Mouse (Mus musculus): ENCODE results near the gene Aprt.

- no peak for TF ChIP-seq NELFE (IDR thresholded peaks at IDR 0.05; ENCODE audit: low read depth, low read length)
- TF ChIP-seq CTCF (conservative IDR thresholded peaks at IDR 0.05 in 1 of 2, IDR thresholded peaks at IDR 0.05 in 1 of 2; ENCODE audit: low read depth in 2 of 2, low read length in 2 of 2), result no peak
- no peak for TF ChIP-seq ZC3H11A (IDR thresholded peaks at IDR 0.05; ENCODE audit: low read depth, low read length)
- 0 out of 2 replicates have a peak, but pooled peaks have one; percentile 43 for TF ChIP-seq UBTF (IDR thresholded peaks at IDR 0.05; ENCODE audit: low read depth, low read length)
- TF ChIP-seq EP300 (IDR thresholded peaks at IDR 0.05; ENCODE audit: low read length), result no peak
These were observed 19.3 kb downstream of the Aprt start for GRCm38 (mm10) chr8:122557248-122558038.

Measured in CH12.LX (cell line).